Mouse (Mus musculus): Measurements from ENCODE around the gene Gm28038. TPM values are rescaled to one million over a fixed set of nuclear protein-coding genes. Genes with fewer than 3 reads are reported as not detected.

Gm28038 gene
- polyA plus RNA-seq, 1 experiment from 2014 or later = not detected

GRCm38 (mm10) chr2:30286192-30287026, 5.6 kb downstream of the Gm28038 start, which contains the start of the genes Dolk and Nup188:
Gene Dolk, minus strand, starts transcription at chr2:30286334.
Gene Nup188, plus strand, starts transcription at chr2:30286397.
- Histone ChIP-seq H3K9me3 (ENCODE audit: control insufficient read depth, low read length) (no peaks in the 10 kb centered on the region), H3K4me1 (replicated peaks; ENCODE audit: control insufficient read depth, insufficient read depth, low read length) (peaks cover 22% of the 10 kb centered on the region), H3K36me3 (ENCODE audit: control insufficient read depth, insufficient read depth, low read length) (peaks cover 4% of the 10 kb centered on the region; the same call in 1 of the 2 replicates), H3K27me3 (replicated peaks; ENCODE audit: control insufficient read depth, insufficient read depth, low read length) (no peaks in the 10 kb centered on the region), H3K4me2 (ENCODE audit: low read length) (peak within 1 kb of the TSS; percentile 92), H3K9ac (ENCODE audit: low read length) (peak within 1 kb of the TSS; percentile 69), H3K27ac (ENCODE audit: low read depth) (peak within 1 kb of the TSS; percentile 69; the same call in 1 of the 2 replicates), H3K4me3 (ENCODE audit: low read depth, low read length) (peak within 1 kb of the TSS; percentile 100)
- 0% methylated on average over 65 of the region's 68 CpGs for WGBS
- DNase-seq (ENCODE audit: low spot score) (peak; percentile 98), ATAC-seq (replicated peaks; ENCODE audit: low FRiP score, low TSS enrichment, low read depth) (peak; percentile 90)

GRCm38 (mm10) chr2:30287027-30287373, 6.2 kb downstream of the Gm28038 start:
- Histone ChIP-seq H3K4me1 (replicated peaks; ENCODE audit: control insufficient read depth, insufficient read depth, low read length) (peaks cover 22% of the 10 kb centered on the region), H3K27ac (ENCODE audit: low read depth) (peak overlapping the region; percentile 69; the same call in 1 of the 2 replicates), H3K9ac (ENCODE audit: low read length) (peak overlapping the region; percentile 69), H3K27me3 (replicated peaks; ENCODE audit: control insufficient read depth, insufficient read depth, low read length) (no peaks in the 10 kb centered on the region), H3K4me3 (ENCODE audit: low read depth, low read length) (peak overlapping the region; percentile 100), H3K4me2 (ENCODE audit: low read length) (peak overlapping the region; percentile 92), H3K36me3 (ENCODE audit: control insufficient read depth, insufficient read depth, low read length) (peaks cover 4% of the 10 kb centered on the region; the same call in 1 of the 2 replicates), H3K9me3 (ENCODE audit: control insufficient read depth, low read length) (no peaks in the 10 kb centered on the region)
- no peak for ATAC-seq (replicated peaks; ENCODE audit: low FRiP score, low TSS enrichment, low read depth)
- WGBS = under 1% methylated on average over 10 of the region's 10 CpGs
- DNase-seq (ENCODE audit: low spot score) = peak; percentile 64

- Histone ChIP-seq H3K4me1 (replicated peaks; ENCODE audit: control insufficient read depth, insufficient read depth, low read length) (no peaks in the 10 kb centered on the region), H3K36me3 (ENCODE audit: control insufficient read depth, insufficient read depth, low read length) (peaks cover 76% of the 10 kb centered on the region), H3K4me3 (ENCODE audit: low read depth, low read length) (no peak overlapping the region), H3K27ac (ENCODE audit: low read depth) (no peak overlapping the region), H3K9ac (ENCODE audit: low read length) (no peak overlapping the region), H3K9me3 (ENCODE audit: control insufficient read depth, low read length) (no peaks in the 10 kb centered on the region), H3K4me2 (ENCODE audit: low read length) (no peak overlapping the region), H3K27me3 (replicated peaks; ENCODE audit: control insufficient read depth, insufficient read depth, low read length) (no peaks in the 10 kb centered on the region)
- ATAC-seq (replicated peaks; ENCODE audit: low FRiP score, low TSS enrichment, low read depth) (no peak), DNase-seq (ENCODE audit: low spot score) (no peak)
- 82% methylated on average over 3 of the region's 3 CpGs for WGBS
Measured at GRCm38 (mm10) chr2:30299525-30299924, 18.7 kb downstream of the Gm28038 start.

- Histone ChIP-seq H3K36me3 (ENCODE audit: control insufficient read depth, insufficient read depth, low read length) (peaks cover 80% of the 10 kb centered on the region), H3K27ac (ENCODE audit: low read depth) (no peak overlapping the region), H3K9ac (ENCODE audit: low read length) (no peak overlapping the region), H3K9me3 (ENCODE audit: control insufficient read depth, low read length) (no peaks in the 10 kb centered on the region), H3K4me2 (ENCODE audit: low read length) (no peak overlapping the region), H3K27me3 (replicated peaks; ENCODE audit: control insufficient read depth, insufficient read depth, low read length) (no peaks in the 10 kb centered on the region), H3K4me3 (ENCODE audit: low read depth, low read length) (no peak overlapping the region), H3K4me1 (replicated peaks; ENCODE audit: control insufficient read depth, insufficient read depth, low read length) (no peaks in the 10 kb centered on the region)
- DNase-seq (ENCODE audit: low spot score) (no peak), ATAC-seq (replicated peaks; ENCODE audit: low FRiP score, low TSS enrichment, low read depth) (no peak)
- WGBS = 90% methylated on average over 5 of the region's 5 CpGs
Measured at GRCm38 (mm10) chr2:30299966-30300365, 19.1 kb downstream of the Gm28038 start.

- ATAC-seq (replicated peaks; ENCODE audit: low FRiP score, low TSS enrichment, low read depth) = no peak
- H3K4me2 ChIP-seq (ENCODE audit: low read length) = no peak overlapping the region
- H3K36me3 ChIP-seq (ENCODE audit: control insufficient read depth, insufficient read depth, low read length) = peaks cover 95% of the 10 kb centered on the region
- 88% methylated on average over 7 of the region's 7 CpGs for WGBS
- H3K4me3 ChIP-seq (ENCODE audit: low read depth, low read length) = no peak overlapping the region
- H3K9me3 ChIP-seq (ENCODE audit: control insufficient read depth, low read length) = no peaks in the 10 kb centered on the region
- no peak overlapping the region for H3K27ac ChIP-seq (ENCODE audit: low read depth)
- no peak overlapping the region for H3K9ac ChIP-seq (ENCODE audit: low read length)
- no peaks in the 10 kb centered on the region for H3K4me1 ChIP-seq (replicated peaks; ENCODE audit: control insufficient read depth, insufficient read depth, low read length)
- no peaks in the 10 kb centered on the region for H3K27me3 ChIP-seq (replicated peaks; ENCODE audit: control insufficient read depth, insufficient read depth, low read length)
- DNase-seq (ENCODE audit: low spot score) = no peak
Measured at GRCm38 (mm10) chr2:30306087-30306486, 25.2 kb downstream of the Gm28038 start.

GRCm38 (mm10) chr2:30309351-30309750, 28.5 kb downstream of the Gm28038 start:
- WGBS = 81% methylated on average over 3 of the region's 3 CpGs
- no peak overlapping the region for H3K9ac ChIP-seq (ENCODE audit: low read length)
- peaks cover 92% of the 10 kb centered on the region for H3K36me3 ChIP-seq (ENCODE audit: control insufficient read depth, insufficient read depth, low read length)
- H3K4me1 ChIP-seq (replicated peaks; ENCODE audit: control insufficient read depth, insufficient read depth, low read length) = no peaks in the 10 kb centered on the region
- H3K4me3 ChIP-seq (ENCODE audit: low read depth, low read length) = no peak overlapping the region
- no peak overlapping the region for H3K4me2 ChIP-seq (ENCODE audit: low read length)
- H3K27me3 ChIP-seq (replicated peaks; ENCODE audit: control insufficient read depth, insufficient read depth, low read length) = no peaks in the 10 kb centered on the region
- H3K27ac ChIP-seq (ENCODE audit: low read depth) = no peak overlapping the region
- ATAC-seq (replicated peaks; ENCODE audit: low FRiP score, low TSS enrichment, low read depth) (no peak), DNase-seq (ENCODE audit: low spot score) (no peak)
- no peaks in the 10 kb centered on the region for H3K9me3 ChIP-seq (ENCODE audit: control insufficient read depth, low read length)

GRCm38 (mm10) chr2:30311481-30311880, 30.6 kb downstream of the Gm28038 start:
- H3K4me1 ChIP-seq (replicated peaks; ENCODE audit: control insufficient read depth, insufficient read depth, low read length) = no peaks in the 10 kb centered on the region
- H3K9me3 ChIP-seq (ENCODE audit: control insufficient read depth, low read length) = no peaks in the 10 kb centered on the region
- no peak for ATAC-seq (replicated peaks; ENCODE audit: low FRiP score, low TSS enrichment, low read depth)
- H3K36me3 ChIP-seq (ENCODE audit: control insufficient read depth, insufficient read depth, low read length) = peaks cover 93% of the 10 kb centered on the region
- no peaks in the 10 kb centered on the region for H3K27me3 ChIP-seq (replicated peaks; ENCODE audit: control insufficient read depth, insufficient read depth, low read length)
- 90% methylated on average over 2 of the region's 2 CpGs for WGBS
- H3K4me3 ChIP-seq (ENCODE audit: low read depth, low read length) = no peak overlapping the region
- no peak overlapping the region for H3K27ac ChIP-seq (ENCODE audit: low read depth)
- H3K4me2 ChIP-seq (ENCODE audit: low read length) = no peak overlapping the region
- no peak overlapping the region for H3K9ac ChIP-seq (ENCODE audit: low read length)
- no peak for DNase-seq (ENCODE audit: low spot score)

- Histone ChIP-seq H3K27ac (ENCODE audit: low read depth) (no peak overlapping the region), H3K9ac (ENCODE audit: low read length) (no peak overlapping the region), H3K36me3 (ENCODE audit: control insufficient read depth, insufficient read depth, low read length) (peaks cover 93% of the 10 kb centered on the region), H3K4me1 (replicated peaks; ENCODE audit: control insufficient read depth, insufficient read depth, low read length) (no peaks in the 10 kb centered on the region), H3K4me3 (ENCODE audit: low read depth, low read length) (no peak overlapping the region), H3K4me2 (ENCODE audit: low read length) (no peak overlapping the region), H3K9me3 (ENCODE audit: control insufficient read depth, low read length) (no peaks in the 10 kb centered on the region), H3K27me3 (replicated peaks; ENCODE audit: control insufficient read depth, insufficient read depth, low read length) (no peaks in the 10 kb centered on the region)
- no peak for DNase-seq (ENCODE audit: low spot score)
- ATAC-seq (replicated peaks; ENCODE audit: low FRiP score, low TSS enrichment, low read depth) = no peak
- 98% methylated on average over 4 of the region's 4 CpGs for WGBS
Measured at GRCm38 (mm10) chr2:30316136-30316535, 35.3 kb downstream of the Gm28038 start.

- no peak overlapping the region for H3K9ac ChIP-seq (ENCODE audit: low read length)
- peaks cover 96% of the 10 kb centered on the region for H3K36me3 ChIP-seq (ENCODE audit: control insufficient read depth, insufficient read depth, low read length)
Measured at GRCm38 (mm10) chr2:30316955-30317354, 36.1 kb downstream of the Gm28038 start.

More at GRCm38 (mm10) chr2:30316955-30317354, 36.1 kb downstream of the Gm28038 start:
- Histone ChIP-seq H3K27ac (ENCODE audit: low read depth) (no peak overlapping the region), H3K9me3 (ENCODE audit: control insufficient read depth, low read length) (no peaks in the 10 kb centered on the region), H3K4me1 (replicated peaks; ENCODE audit: control insufficient read depth, insufficient read depth, low read length) (no peaks in the 10 kb centered on the region), H3K27me3 (replicated peaks; ENCODE audit: control insufficient read depth, insufficient read depth, low read length) (no peaks in the 10 kb centered on the region), H3K4me3 (ENCODE audit: low read depth, low read length) (no peak overlapping the region), H3K4me2 (ENCODE audit: low read length) (no peak overlapping the region)
- DNase-seq (ENCODE audit: low spot score) = no peak
- ATAC-seq (replicated peaks; ENCODE audit: low FRiP score, low TSS enrichment, low read depth) = no peak
- 94% methylated on average over 5 of the region's 5 CpGs for WGBS

Measured in intestine, embryonic 14.5 days (tissue).